Mouse (Mus musculus) gastrocnemius, postnatal 36 days (tissue): ENCODE measurements around the gene Sppl2a. TPM values are rescaled to one million over a fixed set of nuclear protein-coding genes. Genes with fewer than 3 reads are reported as not detected.

ENCODE experiments used
- microRNA-seq, 2 experiments: library from miRNA; unstranded; fragments of <30 nt; microRNA quantifications; one replicate each; pipeline ENCODE4 v1.2.0; 2021
- total RNA-seq, 2 experiments: library from RNA; stranded (reverse); gene quantifications; 2 replicates each; pipeline ENCODE4 v1.2.3; 2021

The Sppl2a gene
- total RNA-seq, 2 experiments from 2014 or later, result 64.2 to 64.3 TPM

Small RNA genes lying within 50 kb of the gene (microRNA-seq; reads per million reads assigned to microRNA genes)
- 0 to 0.72 reads per million in 2 experiments for gene Mir3473g

Other genes with a start within 250 kb of the Sppl2a start
- 10 to 100 TPM; 13.9 to 15.6 TPM for gene Usp8, start 225.9 kb downstream of the Sppl2a start, total RNA-seq
- gene Usp50, start 149.8 kb downstream of the Sppl2a start, total RNA-seq, result under 1 TPM; 0.32 to 0.33 TPM
- 10 to 100 TPM; 21.7 to 30.7 TPM for gene Trpm7, start 57.0 kb downstream of the Sppl2a start, total RNA-seq
- gene Ap4e1, start 75.5 kb upstream of the Sppl2a start, total RNA-seq, result 1 to 10 TPM; 6.6 to 8.7 TPM
- gene Blvra, start 137.4 kb upstream of the Sppl2a start, total RNA-seq, result 10 to 100 TPM; 11.6 to 11.7 TPM
- 1 to 10 TPM; 1.5 to 1.8 TPM for gene Ncaph, start 200.7 kb upstream of the Sppl2a start, total RNA-seq
- 1 to 10 TPM; 5.2 TPM for gene Itpripl1, start 210.2 kb upstream of the Sppl2a start, total RNA-seq